Mouse (Mus musculus) liver, adult 2 months (tissue): ENCODE results near the gene Rnf43.

Experiments
- CTCF ChIP-seq: fragments of 200-500 bp; IDR thresholded peaks from 2 replicates; pipeline ENCODE4 v1.5.1; 2011; ENCODE audit warnings: low read depth, low read length, control low read depth
- POLR2A ChIP-seq: fragments of 200-500 bp; IDR thresholded peaks from 2 replicates; pipeline ENCODE4 v1.6.1; 2011; ENCODE audit warnings: low read length, control low read depth; ENCODE audit not compliant: insufficient read depth; ENCODE audit errors: extremely low read depth

- TF ChIP-seq CTCF (no peak), POLR2A (no peak)
Measured at GRCm38 (mm10) chr11:87768745-87769144, 106.2 kb downstream of the Rnf43 start.
